Mouse (Mus musculus) liver, embryonic 11.5 days (tissue): ENCODE data around the gene Gm11037. TPM values are rescaled to one million over a fixed set of nuclear protein-coding genes. Genes with fewer than 3 reads are reported as not detected.

ENCODE experiments used
- ATAC-seq: fragments of 200-750 bp; cut with Nextera tagmentation; replicated peaks from 2 replicates; pipeline ENCODE4 v1.8.0; 2017; ENCODE audit warnings: moderate number of reproducible peaks, mild to moderate bottlenecking, moderate TSS enrichment, moderate library complexity; ENCODE audit not compliant: low FRiP score
- DNase-seq: peaks from one replicate; pipeline ENCODE4 v3.0.0-alpha.2; 2017; ENCODE audit warnings: low spot score
- H3K27ac ChIP-seq: fragments of 300-500 bp; sonication (generic); 2 replicates; pipeline ENCODE4 v1.5.1; 2014; ENCODE audit warnings: mild to moderate bottlenecking, low read depth, low read length, control low read depth
- H3K27me3 ChIP-seq: fragments of 300-500 bp; sonication (generic); replicated peaks from 2 replicates; pipeline ENCODE4 v1.6.1; 2014; ENCODE audit warnings: low read length, mixed read lengths; ENCODE audit not compliant: control insufficient read depth, insufficient read depth
- H3K36me3 ChIP-seq: fragments of 300-500 bp; sonication (generic); 2 replicates; pipeline ENCODE4 v1.6.1; 2014; ENCODE audit warnings: mild to moderate bottlenecking, low read length, moderate library complexity, mixed read lengths; ENCODE audit not compliant: control insufficient read depth, insufficient read depth
- H3K4me1 ChIP-seq: fragments of 300-500 bp; sonication (generic); replicated peaks from 2 replicates; pipeline ENCODE4 v1.6.1; 2014; ENCODE audit warnings: low read length, mixed read lengths; ENCODE audit not compliant: control insufficient read depth, insufficient read depth
- H3K4me2 ChIP-seq: fragments of 300-500 bp; sonication (generic); 2 replicates; pipeline ENCODE4 v1.6.1; 2014; ENCODE audit warnings: mild to moderate bottlenecking, control low read depth, moderate library complexity
- H3K4me3 ChIP-seq: fragments of 300-500 bp; sonication (generic); 2 replicates; pipeline ENCODE4 v1.5.1; 2014; ENCODE audit warnings: low read depth, low read length, control low read depth
- H3K9ac ChIP-seq: fragments of 300-500 bp; sonication (generic); 2 replicates; pipeline ENCODE4 v1.6.1; 2014; ENCODE audit warnings: low read depth, low read length, control low read depth
- H3K9me3 ChIP-seq: fragments of 300-500 bp; sonication (generic); 2 replicates; pipeline ENCODE4 v1.6.1; 2016; ENCODE audit warnings: low read length, inconsistent platforms, mixed read lengths; ENCODE audit not compliant: control insufficient read depth
- WGBS: fragments of 180-500 bp; shearing (Covaris S2); extraction: QIAGEN DNeasy Blood & Tissue Kit; methylation state at CpG from one replicate; pipeline ENCODE4 v1.1.7; 2014; 5-methylcytosine and 5-hydroxymethylcytosine counted together
- polyA plus RNA-seq: library from polyadenylated mRNA; unstranded; fragments of >200 nt; fragmentation: Nextera tagmentation; extraction: Ambion mirVana; gene quantifications from 2 replicates; pipeline ENCODE4 v1.2.1, GENCODE M21; 2014

Gene Gm11037
- not detected in 2 replicates for polyA plus RNA-seq

- no peak within 1 kb of the TSS for H3K4me2 ChIP-seq
- no peaks in the 10 kb centered on the region for H3K27me3 ChIP-seq
- peak within 1 kb of the TSS; percentile 1; the same call in 1 of the 2 replicates for H3K27ac ChIP-seq
- no peaks in the 10 kb centered on the region; the same call in 1 of the 2 replicates for H3K36me3 ChIP-seq
- 86% methylated on average over 9 of the region's 9 CpGs for whole genome bisulfite sequencing
- no peak within 1 kb of the TSS for H3K4me3 ChIP-seq
- peaks cover 57% of the 10 kb centered on the region for H3K4me1 ChIP-seq
- DNase-seq (no peak), ATAC-seq (no peak)
- H3K9me3 ChIP-seq: no peaks in the 10 kb centered on the region
- H3K9ac ChIP-seq: no peak within 1 kb of the TSS
These were observed at the start of gene Gm11037 for GRCm38 (mm10) chr2:131132930-131133547. Gm11037 (plus strand) TSS chr2:131133497.

- no peak overlapping the region for H3K9ac ChIP-seq
- H3K36me3 ChIP-seq: no peaks in the 10 kb centered on the region
- H3K9me3 ChIP-seq: no peaks in the 10 kb centered on the region
- DNase-seq (no peak), ATAC-seq (no peak)
- H3K4me2 ChIP-seq: no peak overlapping the region
- no peak overlapping the region for H3K4me3 ChIP-seq
- WGBS: 80% methylated on average over 4 of the region's 4 CpGs
- H3K4me1 ChIP-seq: 0 out of 2 replicates have a peak, but pooled peaks cover 2% of the 10 kb centered on the region
- peaks cover 10% of the 10 kb centered on the region for H3K27me3 ChIP-seq
- H3K27ac ChIP-seq: no peak overlapping the region
These were observed 49.1 kb upstream of the Gm11037 start for GRCm38 (mm10) chr2:131084206-131084605.

GRCm38 (mm10) chr2:131086667-131087390 lies 46.5 kb upstream of the Gm11037 start, which contains the start of gene Siglec1:
Siglec1 (minus strand) TSS chr2:131086765.
- Histone ChIP-seq H3K27me3 (no peaks in the 10 kb centered on the region), H3K36me3 (no peaks in the 10 kb centered on the region), H3K4me1 (no peaks in the 10 kb centered on the region), H3K4me2 (no peak within 1 kb of the TSS), H3K4me3 (no peak within 1 kb of the TSS), H3K9ac (no peak within 1 kb of the TSS), H3K9me3 (no peaks in the 10 kb centered on the region), H3K27ac (no peak within 1 kb of the TSS)
- no peak for ATAC-seq
- WGBS: 64% methylated on average over 11 of the region's 11 CpGs
- DNase-seq: no peak

- Histone ChIP-seq H3K27ac (no peak overlapping the region), H3K9ac (no peak overlapping the region), H3K36me3 (no peaks in the 10 kb centered on the region), H3K9me3 (no peaks in the 10 kb centered on the region), H3K4me1 (no peaks in the 10 kb centered on the region), H3K4me3 (no peak overlapping the region), H3K4me2 (no peak overlapping the region), H3K27me3 (no peaks in the 10 kb centered on the region)
- no peak for DNase-seq
- no peak for ATAC-seq
- WGBS: 75% methylated on average over 4 of the region's 4 CpGs
These were observed 44.7 kb upstream of the Gm11037 start for GRCm38 (mm10) chr2:131088581-131088980.

GRCm38 (mm10) chr2:131089634-131090033 lies 43.7 kb upstream of the Gm11037 start:
- Histone ChIP-seq H3K9me3 (no peaks in the 10 kb centered on the region), H3K27me3 (no peaks in the 10 kb centered on the region), H3K4me3 (no peak overlapping the region), H3K27ac (no peak overlapping the region), H3K4me1 (peaks cover 2% of the 10 kb centered on the region; the same call in 1 of the 2 replicates), H3K36me3 (no peaks in the 10 kb centered on the region), H3K4me2 (no peak overlapping the region), H3K9ac (no peak overlapping the region)
- DNase-seq: no peak
- no peak for ATAC-seq
- 72% methylated on average over 1 of the region's 1 CpGs for WGBS

GRCm38 (mm10) chr2:131090852-131091251 lies 42.4 kb upstream of the Gm11037 start:
- no peak overlapping the region for H3K9ac ChIP-seq
- H3K27ac ChIP-seq: no peak overlapping the region
- H3K9me3 ChIP-seq: no peaks in the 10 kb centered on the region
- no peak overlapping the region for H3K4me2 ChIP-seq
- no peaks in the 10 kb centered on the region for H3K36me3 ChIP-seq
- WGBS: 56% methylated on average over 3 of the region's 3 CpGs
- H3K4me1 ChIP-seq: peaks cover 2% of the 10 kb centered on the region; the same call in 1 of the 2 replicates
- H3K4me3 ChIP-seq: no peak overlapping the region
- ATAC-seq (no peak), DNase-seq (no peak)
- no peaks in the 10 kb centered on the region for H3K27me3 ChIP-seq

- Histone ChIP-seq H3K27ac (no peak overlapping the region), H3K9me3 (no peaks in the 10 kb centered on the region), H3K4me2 (no peak overlapping the region), H3K4me3 (no peak overlapping the region), H3K4me1 (peaks cover 7% of the 10 kb centered on the region), H3K36me3 (no peaks in the 10 kb centered on the region), H3K27me3 (no peaks in the 10 kb centered on the region), H3K9ac (no peak overlapping the region)
- ATAC-seq (no peak), DNase-seq (no peak)
- 87% methylated on average over 5 of the region's 5 CpGs for WGBS
These were observed 39.7 kb upstream of the Gm11037 start for GRCm38 (mm10) chr2:131093577-131093976.

- WGBS: 3% methylated on average over 1 of the region's 1 CpGs
- Histone ChIP-seq H3K4me2 (no peak overlapping the region), H3K27ac (no peak overlapping the region), H3K9me3 (no peaks in the 10 kb centered on the region), H3K27me3 (no peaks in the 10 kb centered on the region), H3K4me3 (no peak overlapping the region), H3K36me3 (no peaks in the 10 kb centered on the region), H3K9ac (no peak overlapping the region), H3K4me1 (peaks cover 7% of the 10 kb centered on the region)
- DNase-seq (peak; percentile 62), ATAC-seq (no peak)
These were observed 38.5 kb upstream of the Gm11037 start for GRCm38 (mm10) chr2:131094823-131095222.
